Mouse (Mus musculus) forebrain, postnatal 0 days (tissue): ENCODE data around the gene Srsf1. TPM values are rescaled to one million over a fixed set of nuclear protein-coding genes. Genes with fewer than 3 reads are reported as not detected.

Source experiments
- ATAC-seq: fragments of 200-750 bp; cut with Nextera tagmentation; 2 replicates; pipeline ENCODE4 v1.8.0; 2017; ENCODE audit warnings: mild to moderate bottlenecking, moderate library complexity
- DNase-seq: peaks from one replicate; pipeline ENCODE4 v3.0.0-alpha.2; 2015
- H3K27ac ChIP-seq: fragments of 300-500 bp; sonication (generic); 2 replicates; pipeline ENCODE4 v1.5.1; 2014; ENCODE audit warnings: low read depth, mild to moderate bottlenecking, antibody characterized with exemption, low read length, moderate library complexity, mixed read lengths
- H3K27me3 ChIP-seq: fragments of 300-500 bp; sonication (generic); 2 replicates; pipeline ENCODE4 v1.6.1; 2014; ENCODE audit warnings: mild to moderate bottlenecking, low read length, mixed read lengths; ENCODE audit not compliant: insufficient read depth
- H3K36me3 ChIP-seq: fragments of 300-500 bp; sonication (generic); 2 replicates; pipeline ENCODE4 v1.6.1; 2014; ENCODE audit warnings: mild to moderate bottlenecking, moderate library complexity; ENCODE audit not compliant: insufficient read depth
- H3K4me1 ChIP-seq: fragments of 300-500 bp; sonication (generic); 2 replicates; pipeline ENCODE4 v1.6.1; 2014; ENCODE audit warnings: antibody characterized with exemption; ENCODE audit not compliant: insufficient read depth
- H3K4me2 ChIP-seq: fragments of 300-500 bp; sonication (generic); 2 replicates; pipeline ENCODE4 v1.6.1; 2014; ENCODE audit warnings: low read depth, mild to moderate bottlenecking, moderate library complexity
- H3K4me3 ChIP-seq: fragments of 300-500 bp; sonication (generic); 2 replicates; pipeline ENCODE4 v1.5.1; 2014; ENCODE audit warnings: low read depth, low read length, mixed read lengths
- H3K9ac ChIP-seq: fragments of 300-500 bp; sonication (generic); 2 replicates; pipeline ENCODE4 v1.6.1; 2014; ENCODE audit warnings: mild to moderate bottlenecking
- H3K9me3 ChIP-seq: fragments of 300-500 bp; sonication (generic); 2 replicates; pipeline ENCODE4 v1.6.1; 2016; ENCODE audit warnings: low read length
- CTCF ChIP-seq: sonication (generic); IDR thresholded peaks from 2 replicates; pipeline ENCODE4 v1.5.1; 2016; ENCODE audit warnings: antibody characterized with exemption, control low read depth, low read depth
- WGBS: fragments of 180-500 bp; shearing (Covaris S2); extraction: QIAGEN DNeasy Blood & Tissue Kit; methylation state at CpG from one replicate; pipeline ENCODE4 v1.1.7; 2014; 5-methylcytosine and 5-hydroxymethylcytosine counted together
- polyA plus RNA-seq: library from polyadenylated mRNA; unstranded; fragments of >200 nt; fragmentation: Nextera tagmentation; extraction: Ambion mirVana; gene quantifications from 2 replicates; pipeline ENCODE4 v1.2.1, GENCODE M21; 2015
- total RNA-seq: library from RNA; depleted of rRNA; stranded (reverse); fragments of >200 nt; gene quantifications from 2 replicates; pipeline ENCODE4 v1.2.3, GENCODE M21; 2014

Gene Srsf1
- total and polyA plus RNA-seq, 2 experiments from 2014 or later, result 121 to 390 TPM

DNA sequence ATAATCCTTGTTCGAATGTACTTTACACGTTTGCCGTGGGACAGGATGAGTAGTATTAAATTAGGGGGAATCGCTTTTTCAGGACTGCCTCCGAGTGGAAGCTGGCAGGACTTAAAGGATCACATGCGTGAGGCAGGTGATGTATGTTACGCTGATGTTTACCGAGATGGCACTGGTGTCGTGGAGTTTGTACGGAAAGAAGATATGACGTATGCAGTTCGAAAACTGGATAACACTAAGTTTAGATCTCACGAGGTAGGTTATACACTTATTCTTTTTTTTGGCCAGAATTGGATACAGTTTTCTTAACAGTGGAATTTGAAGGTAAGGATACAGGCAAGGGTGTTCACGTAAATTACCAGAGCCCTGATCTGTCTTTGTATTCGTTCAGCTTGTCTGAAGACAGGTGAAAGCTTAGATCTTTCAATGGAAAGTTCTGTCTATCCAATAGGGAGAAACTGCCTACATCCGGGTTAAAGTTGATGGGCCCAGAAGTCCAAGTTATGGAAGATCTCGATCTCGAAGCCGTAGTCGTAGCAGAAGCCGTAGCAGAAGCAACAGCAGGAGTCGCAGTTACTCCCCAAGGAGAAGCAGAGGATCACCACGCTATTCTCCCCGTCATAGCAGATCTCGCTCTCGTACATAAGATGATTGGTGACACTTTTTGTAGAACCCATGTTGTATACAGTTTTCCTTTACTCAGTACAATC lies 1.9 kb downstream of the Srsf1 start:
- DNase-seq (no peak), ATAC-seq (no peak)
- no peaks in the 10 kb centered on the region for H3K27me3 ChIP-seq
- H3K27ac ChIP-seq, result no peak overlapping the region
- peaks cover 2% of the 10 kb centered on the region; the same call in 1 of the 2 replicates for H3K36me3 ChIP-seq
- H3K4me1 ChIP-seq, result peaks cover 13% of the 10 kb centered on the region
- no peak for TF ChIP-seq CTCF
- peak overlapping the region; percentile 98 for H3K9ac ChIP-seq
- peak overlapping the region; percentile 56 for H3K4me2 ChIP-seq
- H3K4me3 ChIP-seq, result peak overlapping the region; percentile 98
- H3K9me3 ChIP-seq, result no peaks in the 10 kb centered on the region
- 22% methylated on average over 26 of the region's 26 CpGs for WGBS

DNA sequence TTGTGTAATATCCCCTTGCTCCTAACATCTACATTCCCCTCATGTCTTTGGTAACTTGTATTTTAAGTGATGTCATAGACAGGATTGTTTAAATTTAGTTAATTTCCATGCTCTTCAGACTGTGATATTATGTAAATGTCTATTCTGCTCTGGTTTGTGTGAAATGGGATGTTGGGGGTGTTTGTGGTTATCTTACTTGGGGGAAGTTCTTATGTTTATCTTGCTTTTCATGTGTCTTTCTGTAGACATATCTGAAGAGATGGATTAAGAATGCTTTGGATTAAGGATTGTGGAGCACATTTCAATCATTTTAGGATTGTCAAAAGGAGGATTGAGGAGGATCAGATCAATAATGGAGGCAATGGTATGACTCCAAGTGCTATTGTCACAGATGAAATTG lies 2.6 kb downstream of the Srsf1 start:
- H3K4me1 ChIP-seq, result peaks cover 13% of the 10 kb centered on the region
- no peak for TF ChIP-seq CTCF
- H3K4me3 ChIP-seq, result peak overlapping the region; percentile 98
- peaks cover 2% of the 10 kb centered on the region; the same call in 1 of the 2 replicates for H3K36me3 ChIP-seq
- H3K9ac ChIP-seq, result peak overlapping the region; percentile 98; the same call in 1 of the 2 replicates
- H3K9me3 ChIP-seq, result no peaks in the 10 kb centered on the region
- H3K27me3 ChIP-seq, result no peaks in the 10 kb centered on the region
- no peak overlapping the region for H3K27ac ChIP-seq
- H3K4me2 ChIP-seq, result peak overlapping the region; percentile 56
- ATAC-seq (no peak), DNase-seq (no peak)

DNA sequence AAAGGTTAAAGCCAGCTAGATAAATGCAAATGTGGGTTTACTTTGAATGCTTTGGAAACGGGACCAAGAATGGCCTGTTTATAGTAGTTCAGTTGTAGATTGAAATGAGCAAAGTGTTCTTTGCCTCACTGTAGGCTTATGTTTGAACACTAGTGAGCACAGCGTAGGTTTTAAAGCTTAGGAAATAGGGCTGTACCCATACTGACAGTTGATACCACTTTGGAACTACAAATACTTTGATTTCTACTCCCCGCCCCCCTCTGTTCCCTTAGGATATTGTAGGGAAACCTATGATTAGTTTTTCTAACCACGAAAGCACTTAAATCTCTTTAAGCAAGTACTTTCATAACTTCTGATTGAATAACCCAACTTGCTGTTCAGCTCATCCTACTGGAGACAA lies 5.5 kb downstream of the Srsf1 start:
- WGBS, result 70% methylated on average over 4 of the region's 4 CpGs
- ATAC-seq (no peak), DNase-seq (no peak)
- no peak overlapping the region for H3K9ac ChIP-seq
- H3K4me1 ChIP-seq, result peaks cover 11% of the 10 kb centered on the region
- H3K4me2 ChIP-seq, result no peak overlapping the region
- no peak overlapping the region for H3K27ac ChIP-seq
- no peak for TF ChIP-seq CTCF
- H3K4me3 ChIP-seq, result no peak overlapping the region
- peaks cover 2% of the 10 kb centered on the region; the same call in 1 of the 2 replicates for H3K36me3 ChIP-seq
- H3K27me3 ChIP-seq, result no peaks in the 10 kb centered on the region
- no peaks in the 10 kb centered on the region for H3K9me3 ChIP-seq

DNA sequence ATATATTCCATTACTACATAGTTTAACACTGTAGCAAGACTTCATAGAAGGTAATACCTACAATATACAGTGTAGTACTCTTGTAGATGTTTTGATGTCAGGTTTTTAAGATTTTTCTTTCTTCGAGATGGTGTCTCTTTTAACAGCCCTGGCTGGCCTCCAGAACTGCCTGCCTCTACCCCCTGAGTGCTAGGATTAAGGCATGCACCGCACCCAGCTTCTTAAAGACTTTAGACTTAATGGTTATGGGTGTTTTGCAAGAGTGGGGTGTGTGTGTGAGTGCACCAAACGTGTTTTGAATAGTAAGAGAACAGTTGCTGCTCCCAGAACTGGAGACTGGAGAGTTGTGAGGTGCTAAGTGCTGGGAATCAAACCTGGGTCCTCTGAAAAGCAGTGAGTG lies 6.6 kb downstream of the Srsf1 start:
- no peak for ATAC-seq
- 44% methylated on average over 3 of the region's 3 CpGs for WGBS
- TF ChIP-seq CTCF, result no peak

DNA sequence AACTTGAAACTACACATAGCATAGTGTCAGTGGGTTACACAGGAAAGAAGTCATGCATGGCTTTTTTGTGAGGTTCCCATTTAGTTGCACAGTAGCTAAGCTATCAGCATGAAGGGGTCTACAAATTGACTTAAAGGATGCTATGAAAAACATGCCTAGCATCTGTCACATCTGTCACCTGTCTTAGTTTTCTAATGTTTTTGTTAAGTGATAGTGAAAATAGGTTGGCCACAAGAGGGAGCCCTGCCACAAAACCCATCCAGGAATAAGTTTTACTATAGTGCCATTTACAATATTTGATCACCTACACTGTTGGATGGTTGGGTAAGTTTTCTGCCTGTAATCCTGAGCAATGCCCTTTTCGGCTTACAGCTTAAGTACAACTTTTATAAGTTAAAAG lies 7.4 kb downstream of the Srsf1 start:
- no peak overlapping the region for H3K27ac ChIP-seq
- no peak overlapping the region for H3K4me3 ChIP-seq
- peaks cover 5% of the 10 kb centered on the region; the same call in 1 of the 2 replicates for H3K4me1 ChIP-seq
- WGBS, result 70% methylated on average over 1 of the region's 1 CpGs
- ATAC-seq (0 out of 2 replicates have a peak, but pooled peaks have one; percentile 47), DNase-seq (peak; percentile 68)
- no peaks in the 10 kb centered on the region for H3K27me3 ChIP-seq
- H3K4me2 ChIP-seq, result no peak overlapping the region
- peak; percentile 73 for TF ChIP-seq CTCF
- no peak overlapping the region for H3K9ac ChIP-seq
- no peaks in the 10 kb centered on the region for H3K9me3 ChIP-seq
- H3K36me3 ChIP-seq, result no peaks in the 10 kb centered on the region

More for the DNA sequence above, 6.6 kb downstream of the Srsf1 start:
- no peak overlapping the region for H3K9ac ChIP-seq
- DNase-seq, result no peak
- peaks cover 11% of the 10 kb centered on the region for H3K4me1 ChIP-seq
- peaks cover 2% of the 10 kb centered on the region; the same call in 1 of the 2 replicates for H3K36me3 ChIP-seq
- no peak overlapping the region for H3K4me3 ChIP-seq
- H3K27me3 ChIP-seq, result no peaks in the 10 kb centered on the region
- no peaks in the 10 kb centered on the region for H3K9me3 ChIP-seq
- no peak overlapping the region for H3K27ac ChIP-seq
- H3K4me2 ChIP-seq, result no peak overlapping the region

DNA sequence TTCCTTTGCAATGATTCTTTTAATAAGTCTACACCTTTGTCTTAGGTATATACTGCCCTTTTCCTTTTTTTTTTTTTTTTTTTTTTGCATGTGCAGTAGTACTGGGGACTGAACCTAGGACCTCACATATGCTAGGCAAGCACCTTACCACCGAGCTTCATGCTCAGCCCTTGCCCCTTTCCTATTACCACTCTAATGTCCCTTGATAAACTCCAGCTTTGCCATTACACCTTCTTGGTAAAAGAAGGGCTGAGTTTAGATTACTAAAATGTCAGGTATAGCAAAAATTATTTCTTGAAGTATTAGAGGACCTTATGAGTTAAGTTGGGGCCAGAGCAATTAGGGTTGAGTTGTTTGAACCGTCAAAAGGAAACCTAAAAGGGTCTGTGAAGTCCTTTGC lies 8.6 kb downstream of the Srsf1 start:
- Histone ChIP-seq H3K4me1 (no peaks in the 10 kb centered on the region), H3K36me3 (no peaks in the 10 kb centered on the region), H3K4me3 (no peak overlapping the region), H3K27me3 (no peaks in the 10 kb centered on the region), H3K27ac (no peak overlapping the region), H3K9ac (no peak overlapping the region), H3K4me2 (no peak overlapping the region), H3K9me3 (no peaks in the 10 kb centered on the region)
- no peak for DNase-seq
- no peak for ATAC-seq
- no peak for TF ChIP-seq CTCF
- WGBS, result 80% methylated on average over 2 of the region's 2 CpGs

DNA sequence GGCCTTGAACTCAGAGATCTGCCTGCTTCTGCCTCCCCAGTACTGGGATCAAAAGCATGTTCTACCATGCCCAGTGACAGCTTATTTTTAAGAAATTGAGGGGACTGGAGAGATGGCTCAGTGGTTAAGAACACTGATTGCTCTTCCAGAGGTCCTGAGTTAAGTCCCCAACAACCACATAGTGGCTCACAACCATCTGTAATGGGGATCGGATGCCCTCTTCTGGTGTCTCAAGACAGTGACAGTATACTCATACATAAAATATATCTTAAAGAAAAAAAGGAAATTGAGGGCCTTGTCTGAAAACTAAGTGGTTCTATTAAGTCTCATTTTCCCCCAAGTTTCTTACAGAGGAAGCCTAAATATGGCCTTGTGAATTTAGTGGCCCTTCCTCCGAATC lies 10.6 kb downstream of the Srsf1 start:
- Histone ChIP-seq H3K9me3 (no peaks in the 10 kb centered on the region), H3K4me1 (no peaks in the 10 kb centered on the region), H3K27me3 (no peaks in the 10 kb centered on the region), H3K4me2 (no peak overlapping the region), H3K4me3 (no peak overlapping the region), H3K36me3 (no peaks in the 10 kb centered on the region), H3K27ac (no peak overlapping the region), H3K9ac (no peak overlapping the region)
- WGBS, result 75% methylated on average over 2 of the region's 2 CpGs
- no peak for TF ChIP-seq CTCF
- ATAC-seq (no peak), DNase-seq (no peak)
